Mouse (Mus musculus): ENCODE measurements around the gene Dact1. TPM values are rescaled to one million over a fixed set of nuclear protein-coding genes. Genes with fewer than 3 reads are reported as not detected.

Dact1 gene
- total RNA-seq (2021): 10 to 100 TPM; 18.2 to 21.0 TPM
- long read RNA-seq, partial matches to known transcripts: 1 of 10 reads
- long read RNA-seq, other reads (novel, unspliced or antisense): 2 of 10 reads

GRCm38 (mm10) chr12:71309581-71310067, at the start of gene Dact1:
TSS of gene Dact1 (plus strand) at chr12:71309884.
- peak; percentile 59 to 75 for DNase-seq (ENCODE audit: low spot score in 2 of 2)

DNA sequence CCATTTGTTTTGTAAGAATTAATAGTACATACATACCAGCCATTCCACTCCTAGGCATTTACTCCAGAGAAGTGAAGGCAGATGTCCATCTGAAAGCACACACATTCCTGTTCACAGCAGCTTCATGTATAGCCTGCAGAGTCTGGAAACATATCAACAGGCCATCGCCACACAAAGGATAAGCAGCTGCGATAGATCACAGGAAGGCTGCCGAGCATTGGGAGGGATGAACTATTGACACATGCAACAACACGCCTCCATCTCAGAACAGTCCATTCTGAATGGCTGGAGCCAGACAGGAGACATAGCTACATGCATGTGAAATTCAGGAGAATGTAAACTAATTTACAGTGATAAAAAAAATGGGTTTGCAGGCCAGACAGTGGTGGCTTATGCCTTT, 45.5 kb upstream of the Dact1 start:
- no peak for DNase-seq (ENCODE audit: low spot score in 2 of 2)

- DNase-seq (ENCODE audit: low spot score in 2 of 2): no peak
Observed at GRCm38 (mm10) chr12:71269367-71269766, 40.3 kb upstream of the Dact1 start.

- DNase-seq (ENCODE audit: low spot score in 2 of 2): no peak
Observed at GRCm38 (mm10) chr12:71271131-71271530, 38.6 kb upstream of the Dact1 start.

GRCm38 (mm10) chr12:71274519-71275237, 35.0 kb upstream of the Dact1 start:
- DNase-seq (ENCODE audit: low spot score in 2 of 2): no peak

DNA sequence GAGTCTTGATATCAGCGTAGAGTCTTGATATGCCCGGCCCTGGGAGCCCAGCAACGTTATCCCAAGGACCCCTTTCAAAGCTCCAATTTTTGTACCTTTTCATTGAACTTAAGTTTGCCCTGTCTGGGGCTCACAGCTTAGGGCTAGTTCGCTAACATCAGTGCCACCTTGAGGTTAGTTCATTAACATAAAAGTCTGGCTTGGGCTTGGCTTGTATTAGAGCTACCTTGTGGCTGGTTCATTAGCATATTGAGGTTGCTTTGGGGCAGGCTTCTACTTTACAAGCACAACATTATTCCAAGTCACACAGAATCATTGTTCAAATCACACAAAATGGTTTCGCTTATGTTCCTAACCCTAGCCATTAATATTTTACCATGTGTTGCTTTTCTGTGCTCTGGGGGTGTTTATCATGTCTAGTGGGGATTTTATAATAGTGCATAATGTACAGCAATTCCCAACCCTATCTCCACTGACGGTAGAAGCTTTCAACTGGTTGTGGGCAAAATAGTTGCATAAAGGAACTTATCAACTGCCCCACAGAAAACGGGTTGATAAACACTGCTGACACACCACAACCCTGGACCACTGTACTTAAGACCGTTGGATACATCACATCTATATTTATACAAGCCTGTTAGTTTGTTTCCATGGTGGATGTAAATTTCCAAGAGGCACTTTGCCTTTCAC, 33.6 kb upstream of the Dact1 start:
- DNase-seq (ENCODE audit: low spot score in 2 of 2): no peak

DNA sequence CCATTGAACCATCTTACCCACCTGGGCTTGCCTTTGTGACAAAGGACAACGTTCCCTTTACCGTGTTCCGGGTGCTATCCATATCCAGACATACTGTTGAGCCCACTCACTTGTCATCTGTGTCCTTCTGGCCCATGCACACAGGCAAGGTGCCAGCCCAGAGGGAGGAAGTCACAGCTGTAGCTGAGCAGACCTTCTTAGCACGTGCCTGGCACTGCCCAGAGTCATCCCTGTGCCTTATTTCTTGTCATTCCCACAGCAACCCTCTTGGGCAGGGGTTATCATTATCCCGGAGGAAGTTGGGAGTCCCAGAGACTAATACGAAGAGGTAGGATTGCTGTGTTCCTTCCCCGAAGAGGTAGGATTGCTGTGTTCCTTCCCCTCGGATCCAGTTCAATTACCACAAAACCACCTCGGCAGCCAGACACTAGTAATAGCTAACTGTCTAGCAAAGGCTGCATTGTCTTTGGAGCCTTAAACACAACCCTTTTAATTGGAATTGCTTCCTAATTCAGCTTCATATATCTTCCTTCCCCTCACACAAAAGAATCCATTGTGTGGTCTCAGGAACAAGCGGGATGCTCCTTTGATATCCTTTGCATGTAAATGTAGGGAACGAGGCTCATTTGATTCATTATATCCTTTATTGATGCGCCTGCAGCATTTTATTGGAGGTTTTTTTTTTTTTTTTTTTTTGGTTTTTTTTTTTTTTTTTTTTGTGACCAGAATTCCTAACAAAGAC, 30.0 kb upstream of the Dact1 start:
- peak; percentile 32 to 34 for DNase-seq (ENCODE audit: low spot score in 2 of 2)

DNA sequence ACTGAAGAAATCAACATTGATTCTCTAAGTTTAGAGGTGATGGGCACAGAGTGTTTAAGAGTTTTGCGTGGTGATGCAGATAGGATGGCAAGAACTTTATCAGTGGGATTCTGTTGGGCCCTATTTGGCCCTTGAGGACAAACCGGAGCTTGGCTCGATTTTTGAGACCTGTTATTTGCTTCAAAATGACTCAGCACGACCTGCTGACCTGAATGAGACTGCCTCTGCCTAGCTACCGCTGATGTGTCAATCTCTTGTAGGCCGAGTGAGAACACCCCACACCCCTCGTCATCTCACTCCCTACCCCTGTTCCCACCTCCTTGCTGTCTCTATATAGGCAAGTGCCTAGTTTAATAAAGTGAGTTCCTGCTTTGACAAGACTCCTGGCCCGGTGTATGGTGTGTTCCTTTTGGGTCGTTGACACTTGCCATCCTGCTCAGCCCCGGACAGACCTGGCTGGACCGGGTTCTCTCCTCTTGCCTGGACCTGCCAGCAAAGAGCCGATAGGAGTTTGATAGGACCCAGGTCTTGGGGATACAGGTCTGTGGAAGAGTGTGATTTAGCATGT, 28.4 kb upstream of the Dact1 start:
- DNase-seq (ENCODE audit: low spot score in 2 of 2): no peak

DNA sequence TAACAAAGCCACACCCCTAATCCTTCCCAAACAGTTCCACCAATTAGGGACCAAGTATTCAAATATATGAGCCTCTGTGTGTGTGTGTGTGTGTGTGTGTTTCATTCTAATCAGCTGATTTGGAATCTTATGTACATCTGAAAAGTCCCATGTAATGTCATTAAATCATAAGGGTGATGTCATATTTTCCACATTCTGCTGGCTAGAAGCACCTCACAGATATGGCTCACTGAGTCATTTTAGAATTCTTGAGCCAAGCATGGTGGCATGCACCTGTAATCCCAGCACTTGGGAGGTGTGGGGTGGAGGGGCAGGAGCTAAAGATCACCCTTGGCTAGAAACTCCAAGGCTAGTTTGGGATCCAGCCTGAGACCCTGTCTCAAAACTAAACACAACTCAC, 24.3 kb upstream of the Dact1 start:
- no peak for DNase-seq (ENCODE audit: low spot score in 2 of 2)

DNA sequence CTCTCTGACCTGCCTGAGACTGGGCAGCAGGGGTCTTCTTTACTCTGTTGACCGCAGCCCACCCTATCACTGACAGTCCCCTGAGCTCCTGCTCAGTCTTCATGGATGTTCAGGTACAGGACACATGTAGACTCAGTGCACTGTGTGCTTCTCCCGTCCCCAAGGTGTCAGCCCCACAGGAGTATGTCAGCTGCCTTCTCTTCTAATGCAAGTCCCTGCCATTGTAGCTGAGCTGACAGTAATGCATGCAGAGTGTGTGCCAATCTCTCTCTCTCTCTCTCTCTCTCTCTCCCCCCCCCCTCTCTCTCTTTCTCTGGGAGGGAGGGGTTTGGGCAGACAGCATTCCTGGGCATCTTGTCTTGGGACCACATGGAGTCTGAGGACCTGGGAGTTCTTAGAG, 19.2 kb upstream of the Dact1 start:
- no peak for DNase-seq (ENCODE audit: low spot score in 2 of 2)

DNA sequence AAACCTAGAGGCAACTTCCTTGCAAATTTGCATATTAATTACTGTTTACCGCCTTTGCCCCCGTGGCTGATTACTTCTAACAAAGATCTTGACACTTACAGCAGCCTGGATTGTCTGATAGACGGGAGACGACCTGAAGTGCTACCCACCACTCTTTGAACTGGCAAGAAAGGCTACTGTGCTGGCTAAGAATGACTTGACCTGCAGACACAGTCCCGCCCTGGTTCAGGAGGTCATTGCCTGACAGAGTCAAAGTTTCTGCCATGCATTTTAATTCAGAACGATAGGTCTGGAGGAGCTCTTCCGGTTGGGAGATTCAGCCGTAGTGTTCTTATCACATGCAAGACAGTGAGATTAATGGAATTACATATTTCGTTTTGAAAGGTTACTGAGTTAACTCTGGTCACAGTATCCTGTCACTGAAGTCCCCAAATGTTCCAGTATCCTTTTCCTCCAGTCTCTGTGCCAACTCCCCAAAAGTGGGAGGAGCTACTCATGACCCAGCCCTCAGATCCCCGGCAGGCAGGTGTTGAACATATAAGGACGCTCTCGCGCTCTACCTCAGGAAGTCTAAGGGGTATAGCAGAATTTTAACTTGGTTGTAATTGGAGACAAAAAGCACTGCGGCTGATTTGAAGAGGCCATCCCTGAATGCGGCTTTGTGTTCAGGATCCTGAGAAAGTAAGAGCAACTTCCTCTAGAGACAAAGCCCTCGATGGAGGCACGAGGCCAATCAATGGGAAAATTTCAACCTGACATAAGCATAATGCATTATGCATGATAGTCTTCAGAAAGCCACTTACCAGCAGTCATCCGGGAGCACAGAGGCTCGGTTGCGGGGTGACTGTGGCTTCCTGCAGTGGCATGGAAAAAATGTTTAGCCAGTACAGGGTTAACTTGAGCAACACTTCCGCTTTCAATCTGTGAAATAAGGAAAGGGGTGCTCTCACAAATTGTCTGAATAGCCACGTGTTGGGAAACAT, 15.4 kb upstream of the Dact1 start:
- DNase-seq (ENCODE audit: low spot score in 2 of 2): no peak

DNA sequence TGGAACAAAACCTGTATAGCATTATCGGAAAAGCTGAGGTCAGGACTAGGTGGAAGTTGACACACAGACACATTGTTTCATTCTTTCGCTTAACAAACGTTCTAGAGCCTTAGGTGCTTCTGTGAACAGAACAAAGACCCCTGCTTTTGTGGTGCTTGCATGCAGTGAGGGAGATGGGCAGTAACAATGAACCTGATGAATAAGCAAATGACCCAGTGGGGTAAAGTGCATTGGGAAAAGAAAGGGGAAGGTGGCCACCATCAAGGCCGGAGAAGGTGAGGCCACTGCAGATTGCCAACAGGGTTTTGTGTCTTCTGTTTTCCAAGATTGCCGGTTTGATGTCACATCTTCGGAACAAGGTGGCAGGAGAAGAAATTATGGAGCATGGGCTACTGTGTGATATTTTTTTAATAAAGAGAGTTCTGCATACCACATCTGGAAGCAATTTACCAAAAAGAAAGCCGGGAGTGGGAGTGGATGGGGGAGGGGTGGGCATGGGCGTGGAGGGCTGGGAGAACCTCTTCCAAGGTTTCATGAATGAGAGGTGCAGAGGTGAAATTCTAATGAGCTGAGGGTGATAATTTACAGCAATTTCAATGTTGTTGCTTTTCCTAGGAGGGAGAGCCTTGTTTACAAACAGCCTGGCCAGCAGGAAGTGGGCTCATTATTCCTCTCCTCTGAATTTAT, 12.7 kb upstream of the Dact1 start:
- no peak for DNase-seq (ENCODE audit: low spot score in 2 of 2)

DNA sequence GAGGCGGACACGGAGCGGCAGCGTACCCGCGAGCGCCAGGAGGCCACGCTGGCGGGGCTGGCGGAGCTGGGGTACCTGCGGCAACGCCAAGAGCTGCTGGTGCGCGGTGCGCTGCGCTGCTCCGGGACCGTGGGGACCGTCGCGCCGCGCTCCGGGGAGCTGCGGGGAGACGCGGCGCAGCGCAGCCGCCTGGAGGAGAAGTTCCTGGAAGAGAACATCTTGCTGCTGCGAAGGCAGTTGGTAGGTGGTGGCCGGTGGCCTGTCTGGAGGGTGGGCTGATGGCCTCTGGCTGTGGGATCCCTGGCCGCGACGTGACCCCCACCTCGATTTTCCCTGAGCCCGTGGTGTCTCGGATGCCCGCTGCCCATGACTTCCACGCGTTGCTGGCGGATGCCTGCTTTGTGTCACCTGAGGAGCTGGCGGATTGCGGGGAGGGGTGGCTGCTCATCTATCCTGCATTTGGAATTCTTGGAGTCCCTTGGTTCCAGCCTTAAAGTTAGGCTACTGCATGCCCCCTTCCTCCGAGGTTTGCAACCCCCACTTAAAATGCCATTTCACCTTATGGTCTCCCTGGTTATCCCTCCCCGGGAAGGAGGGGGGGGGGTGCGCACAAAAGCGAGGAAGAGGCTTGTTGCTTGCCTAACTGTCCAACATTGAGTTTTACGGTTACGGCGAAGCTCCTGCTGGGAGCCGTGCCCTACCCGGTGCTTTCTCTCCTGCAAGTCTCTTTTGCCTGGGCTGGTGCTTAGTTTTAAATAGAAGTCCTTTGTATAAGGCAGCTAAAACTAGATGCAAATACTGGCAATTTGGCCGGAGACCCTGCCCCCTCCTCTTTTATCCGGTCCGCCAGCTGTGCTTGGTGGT, 616 bp downstream of the Dact1 start:
- peak; percentile 37 to 59 for DNase-seq (ENCODE audit: low spot score in 2 of 2)

- DNase-seq (ENCODE audit: low spot score in 2 of 2): peak; percentile 45 to 70
Observed at GRCm38 (mm10) chr12:71311237-71311887, 1.7 kb downstream of the Dact1 start.

DNA sequence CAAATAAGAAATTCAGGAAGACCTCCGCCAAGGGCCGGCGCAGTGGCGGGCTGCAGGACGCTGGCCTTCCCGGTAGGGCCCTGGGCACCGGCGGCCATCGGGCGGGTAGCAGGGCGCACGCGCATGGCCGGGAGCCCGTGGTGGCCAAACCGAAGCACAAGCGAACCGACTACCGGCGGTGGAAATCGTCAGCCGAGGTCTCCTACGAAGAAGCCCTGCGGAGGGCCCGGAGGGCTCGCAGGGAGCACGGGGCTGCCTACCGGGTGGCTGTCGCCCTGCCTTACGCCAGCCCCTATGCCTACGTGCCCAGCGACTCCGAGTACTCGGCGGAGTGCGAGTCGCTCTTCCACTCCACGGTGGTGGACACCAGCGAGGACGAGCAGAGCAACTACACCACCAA, 8.6 kb downstream of the Dact1 start:
- no peak for DNase-seq (ENCODE audit: low spot score in 2 of 2)

DNA sequence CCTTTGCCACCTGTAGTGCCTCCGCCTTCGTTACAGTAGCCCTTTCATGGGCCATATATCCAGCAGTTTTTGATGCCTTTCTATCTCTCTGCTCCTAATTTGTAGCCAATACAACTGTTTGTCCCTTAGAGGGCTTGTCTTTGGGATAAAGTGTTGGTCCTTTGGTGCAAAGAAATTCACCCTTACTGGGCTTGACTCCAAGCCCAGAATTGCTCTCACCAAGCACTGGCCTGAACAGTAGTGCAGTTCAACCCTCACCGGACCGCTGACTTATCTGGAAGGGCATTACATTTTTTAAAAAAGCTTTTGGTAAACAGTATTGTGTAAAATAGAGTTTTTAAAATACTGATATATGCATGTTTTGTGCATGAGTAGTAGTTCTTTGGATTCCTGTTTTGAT, 9.9 kb downstream of the Dact1 start:
- DNase-seq (ENCODE audit: low spot score in 2 of 2): no peak

- no peak for DNase-seq (ENCODE audit: low spot score in 2 of 2)
Observed at GRCm38 (mm10) chr12:71332646-71333045, 23.0 kb downstream of the Dact1 start.

- DNase-seq (ENCODE audit: low spot score in 2 of 2): no peak
Observed at GRCm38 (mm10) chr12:71333561-71333960, 23.9 kb downstream of the Dact1 start.
